Mouse (Mus musculus): ENCODE measurements around the gene Intu. TPM values are rescaled to one million over a fixed set of nuclear protein-coding genes. Genes with fewer than 3 reads are reported as not detected.

The Intu gene
- polyA plus RNA-seq, 1 experiment from 2014 or later, result 4.1 TPM

DNA sequence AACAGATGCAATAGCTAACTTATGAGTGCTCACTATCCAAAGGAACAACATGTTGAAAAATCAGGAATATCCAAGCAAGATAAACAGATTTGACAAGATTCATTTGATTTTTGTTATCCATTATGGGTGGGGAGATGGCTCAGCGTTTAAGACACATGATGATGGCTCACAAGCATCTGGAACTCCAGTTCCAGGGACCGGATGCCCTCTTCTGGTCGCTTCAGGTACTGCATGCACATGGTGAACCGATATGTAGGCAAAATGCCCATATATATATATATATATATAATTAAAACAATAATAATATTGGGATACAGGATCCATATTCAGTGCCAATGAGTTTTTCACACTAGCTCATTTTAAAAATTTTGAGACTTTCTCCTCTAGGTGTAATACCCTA, 5.7 kb upstream of the Intu start:
- no peaks in the 10 kb centered on the region for H3K36me3 ChIP-seq (ENCODE audit: control insufficient read depth, insufficient read depth)
- no peak overlapping the region for H3K27ac ChIP-seq (ENCODE audit: low read length)
- no peak overlapping the region for H3K9ac ChIP-seq (replicated peaks; ENCODE audit: low read depth, low read length)
- no peak for ATAC-seq
- no peaks in the 10 kb centered on the region; the same call in 1 of the 2 replicates for H3K4me1 ChIP-seq (replicated peaks; ENCODE audit: control insufficient read depth, insufficient read depth, low read length)
- H3K27me3 ChIP-seq (replicated peaks; ENCODE audit: control insufficient read depth, insufficient read depth, low read length), result no peaks in the 10 kb centered on the region
- H3K4me3 ChIP-seq (replicated peaks; ENCODE audit: low read length), result no peak overlapping the region
- no peak overlapping the region for H3K4me2 ChIP-seq (ENCODE audit: low read length)
- H3K9me3 ChIP-seq (ENCODE audit: control insufficient read depth, low read length), result no peaks in the 10 kb centered on the region
- 16% methylated on average over 4 of the region's 4 CpGs for WGBS

DNA sequence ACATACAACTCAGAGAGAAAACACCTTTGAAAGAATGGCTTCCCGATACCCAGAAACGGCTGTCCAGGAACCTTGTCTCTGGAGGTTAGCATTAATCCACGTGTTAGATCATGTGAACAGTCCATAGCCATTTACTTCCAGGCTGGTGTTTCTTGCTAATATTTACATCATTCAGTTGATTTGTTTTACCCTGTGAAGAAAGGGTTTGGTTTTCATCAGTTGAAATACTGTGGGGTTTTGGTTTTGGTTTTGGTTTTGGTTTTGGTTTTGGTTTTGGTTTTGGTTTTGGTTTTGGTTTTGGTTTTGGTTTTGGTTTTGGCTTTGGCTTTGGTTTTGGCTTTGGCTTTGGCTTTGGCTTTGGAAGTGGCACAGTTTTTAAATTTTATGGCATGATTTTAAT, 5.0 kb upstream of the Intu start:
- no peaks in the 10 kb centered on the region for H3K27me3 ChIP-seq (replicated peaks; ENCODE audit: control insufficient read depth, insufficient read depth, low read length)

DNA sequence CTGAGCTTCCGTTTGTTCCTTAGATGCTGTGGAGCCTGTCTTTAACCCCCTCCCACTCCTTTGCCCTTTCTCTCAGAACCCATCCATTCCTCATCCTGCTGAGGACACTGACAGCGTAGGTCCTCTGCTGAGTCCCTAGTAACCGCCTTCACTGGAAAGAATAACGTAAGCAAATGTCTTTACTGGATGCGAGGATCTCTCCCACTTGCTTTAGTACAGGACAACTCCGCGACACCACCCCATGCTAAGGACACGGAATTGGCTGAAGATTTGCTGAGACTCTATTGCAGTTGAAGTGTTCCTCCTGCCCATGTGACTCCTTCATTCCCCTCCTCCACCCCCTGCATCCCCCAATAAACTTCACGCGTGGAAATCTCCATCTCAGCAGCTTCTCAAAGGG, 3.9 kb upstream of the Intu start:
- no peak overlapping the region for H3K4me2 ChIP-seq (ENCODE audit: low read length)
- H3K4me1 ChIP-seq (replicated peaks; ENCODE audit: control insufficient read depth, insufficient read depth, low read length), result peaks cover 10% of the 10 kb centered on the region
- H3K27ac ChIP-seq (ENCODE audit: low read length), result no peak overlapping the region
- no peaks in the 10 kb centered on the region for H3K9me3 ChIP-seq (ENCODE audit: control insufficient read depth, low read length)
- no peak for ATAC-seq
- no peaks in the 10 kb centered on the region for H3K27me3 ChIP-seq (replicated peaks; ENCODE audit: control insufficient read depth, insufficient read depth, low read length)
- no peaks in the 10 kb centered on the region for H3K36me3 ChIP-seq (ENCODE audit: control insufficient read depth, insufficient read depth)
- H3K9ac ChIP-seq (replicated peaks; ENCODE audit: low read depth, low read length), result no peak overlapping the region
- no peak overlapping the region for H3K4me3 ChIP-seq (replicated peaks; ENCODE audit: low read length)
- WGBS, result 65% methylated on average over 10 of the region's 10 CpGs

More for the DNA sequence above, 5.0 kb upstream of the Intu start:
- 86% methylated on average over 3 of the region's 3 CpGs for WGBS
- Histone ChIP-seq H3K4me1 (replicated peaks; ENCODE audit: control insufficient read depth, insufficient read depth, low read length) (peaks cover 3% of the 10 kb centered on the region), H3K9ac (replicated peaks; ENCODE audit: low read depth, low read length) (no peak overlapping the region), H3K4me2 (ENCODE audit: low read length) (no peak overlapping the region), H3K27ac (ENCODE audit: low read length) (no peak overlapping the region), H3K9me3 (ENCODE audit: control insufficient read depth, low read length) (no peaks in the 10 kb centered on the region), H3K36me3 (ENCODE audit: control insufficient read depth, insufficient read depth) (no peaks in the 10 kb centered on the region), H3K4me3 (replicated peaks; ENCODE audit: low read length) (no peak overlapping the region)
- no peak for ATAC-seq

DNA sequence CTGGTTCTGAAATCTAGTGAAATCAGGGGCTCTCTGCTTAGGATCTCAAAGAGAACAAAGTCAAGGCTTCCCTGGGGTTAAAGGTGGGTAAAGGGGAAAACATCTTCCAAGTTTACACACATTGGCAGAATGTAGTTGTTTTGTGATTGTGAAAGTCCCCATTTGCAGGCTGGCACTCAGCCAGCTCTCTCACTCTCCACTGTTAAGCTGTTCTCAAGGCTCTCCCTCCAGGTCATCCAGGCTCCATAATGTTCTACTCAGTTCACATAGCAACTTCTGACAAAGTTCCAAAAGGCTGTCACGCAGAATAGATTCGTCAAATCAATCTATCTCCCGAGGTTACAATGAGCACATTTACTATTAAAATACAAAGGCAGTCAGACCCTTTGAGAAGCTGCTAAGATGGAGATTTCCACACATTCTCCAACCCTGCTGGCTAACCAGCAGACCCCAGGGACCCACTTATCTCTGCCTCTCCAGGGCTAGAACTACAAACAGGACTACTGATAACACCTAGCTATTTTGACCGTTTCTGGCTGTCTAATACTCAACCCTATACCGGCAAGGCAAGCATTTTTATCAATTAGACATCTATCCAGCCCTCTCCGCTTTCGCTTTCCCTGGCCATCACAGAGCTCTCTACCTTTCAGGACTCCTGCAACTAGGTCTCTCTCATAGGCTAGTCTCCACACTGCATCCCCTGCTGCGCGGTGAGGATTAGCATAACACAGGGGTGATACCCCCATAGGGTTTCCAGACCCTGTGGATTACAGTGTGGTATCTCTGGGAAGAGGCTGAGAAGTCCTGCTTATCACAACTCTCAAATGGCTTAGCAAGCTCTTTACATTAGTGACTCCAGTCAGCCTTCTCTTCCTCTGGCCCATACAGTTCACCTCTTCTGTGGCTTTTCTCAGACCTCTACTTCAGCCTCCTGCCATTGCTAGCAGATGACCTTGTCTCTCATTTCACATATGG, 2.8 kb upstream of the Intu start:
- H3K27ac ChIP-seq (ENCODE audit: low read length), result no peak overlapping the region
- H3K36me3 ChIP-seq (ENCODE audit: control insufficient read depth, insufficient read depth), result no peaks in the 10 kb centered on the region
- H3K4me2 ChIP-seq (ENCODE audit: low read length), result no peak overlapping the region
- no peak overlapping the region for H3K4me3 ChIP-seq (replicated peaks; ENCODE audit: low read length)
- no peaks in the 10 kb centered on the region for H3K9me3 ChIP-seq (ENCODE audit: control insufficient read depth, low read length)
- 26% methylated on average over 9 of the region's 9 CpGs for WGBS
- peaks cover 15% of the 10 kb centered on the region for H3K4me1 ChIP-seq (replicated peaks; ENCODE audit: control insufficient read depth, insufficient read depth, low read length)
- H3K9ac ChIP-seq (replicated peaks; ENCODE audit: low read depth, low read length), result no peak overlapping the region
- no peak for ATAC-seq
- H3K27me3 ChIP-seq (replicated peaks; ENCODE audit: control insufficient read depth, insufficient read depth, low read length), result peaks cover 4% of the 10 kb centered on the region; the same call in 1 of the 2 replicates

DNA sequence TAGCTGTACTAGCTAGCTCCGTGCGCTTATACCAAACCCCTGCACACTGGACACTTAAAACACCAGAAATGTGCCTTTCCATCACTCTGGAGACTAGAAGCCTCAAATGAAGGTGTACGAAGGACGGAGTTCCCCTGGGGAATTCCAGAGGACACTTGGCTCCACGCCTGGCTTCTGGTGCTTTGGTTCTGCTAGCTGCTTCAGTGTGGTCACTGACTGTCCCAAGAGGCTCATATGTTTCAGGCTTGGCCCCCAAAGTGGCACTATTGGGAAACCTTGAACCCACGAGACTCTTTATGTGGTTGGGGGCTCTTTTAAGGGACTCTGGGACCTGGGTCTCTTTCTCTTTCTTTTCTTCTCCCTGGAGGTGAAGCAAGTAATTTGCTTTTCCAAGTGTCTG, 2.1 kb upstream of the Intu start:
- peaks cover 15% of the 10 kb centered on the region for H3K4me1 ChIP-seq (replicated peaks; ENCODE audit: control insufficient read depth, insufficient read depth, low read length)
- H3K27me3 ChIP-seq (replicated peaks; ENCODE audit: control insufficient read depth, insufficient read depth, low read length), result peaks cover 4% of the 10 kb centered on the region; the same call in 1 of the 2 replicates
- H3K4me2 ChIP-seq (ENCODE audit: low read length), result no peak overlapping the region
- H3K4me3 ChIP-seq (replicated peaks; ENCODE audit: low read length), result no peak overlapping the region
- H3K9ac ChIP-seq (replicated peaks; ENCODE audit: low read depth, low read length), result no peak overlapping the region
- 81% methylated on average over 6 of the region's 6 CpGs for WGBS
- H3K27ac ChIP-seq (ENCODE audit: low read length), result no peak overlapping the region
- no peaks in the 10 kb centered on the region for H3K9me3 ChIP-seq (ENCODE audit: control insufficient read depth, low read length)
- H3K36me3 ChIP-seq (ENCODE audit: control insufficient read depth, insufficient read depth), result no peaks in the 10 kb centered on the region
- ATAC-seq, result no peak

DNA sequence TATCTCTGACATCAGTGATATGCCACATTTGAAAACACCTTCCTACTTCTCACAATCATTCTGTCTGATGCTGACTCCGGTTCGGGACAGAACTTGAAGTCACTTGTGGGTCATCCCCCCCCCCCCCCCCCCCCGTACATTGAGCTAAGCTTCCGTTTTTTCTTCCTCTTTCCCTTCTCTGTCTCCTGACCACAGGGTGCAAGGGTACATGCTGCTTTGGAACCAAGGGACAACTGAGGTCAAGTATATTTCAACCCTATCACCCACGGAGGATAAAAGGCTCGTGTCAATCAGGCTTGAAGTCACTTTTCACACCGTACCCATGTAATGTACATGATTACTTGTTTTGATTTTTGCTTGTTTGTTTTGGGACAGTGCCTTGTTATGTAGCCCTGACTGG, 241 bp upstream of the Intu start:
- Histone ChIP-seq H3K36me3 (ENCODE audit: control insufficient read depth, insufficient read depth) (no peaks in the 10 kb centered on the region), H3K27ac (ENCODE audit: low read length) (no peak overlapping the region), H3K9ac (replicated peaks; ENCODE audit: low read depth, low read length) (no peak overlapping the region; the same call in 1 of the 2 replicates), H3K4me2 (ENCODE audit: low read length) (peak overlapping the region; percentile 88), H3K4me3 (replicated peaks; ENCODE audit: low read length) (no peak overlapping the region; the same call in 1 of the 2 replicates), H3K27me3 (replicated peaks; ENCODE audit: control insufficient read depth, insufficient read depth, low read length) (peaks cover 4% of the 10 kb centered on the region; the same call in 1 of the 2 replicates), H3K9me3 (ENCODE audit: control insufficient read depth, low read length) (no peaks in the 10 kb centered on the region), H3K4me1 (replicated peaks; ENCODE audit: control insufficient read depth, insufficient read depth, low read length) (peaks cover 15% of the 10 kb centered on the region)
- ATAC-seq, result no peak
- 17% methylated on average over 7 of the region's 7 CpGs for WGBS

DNA sequence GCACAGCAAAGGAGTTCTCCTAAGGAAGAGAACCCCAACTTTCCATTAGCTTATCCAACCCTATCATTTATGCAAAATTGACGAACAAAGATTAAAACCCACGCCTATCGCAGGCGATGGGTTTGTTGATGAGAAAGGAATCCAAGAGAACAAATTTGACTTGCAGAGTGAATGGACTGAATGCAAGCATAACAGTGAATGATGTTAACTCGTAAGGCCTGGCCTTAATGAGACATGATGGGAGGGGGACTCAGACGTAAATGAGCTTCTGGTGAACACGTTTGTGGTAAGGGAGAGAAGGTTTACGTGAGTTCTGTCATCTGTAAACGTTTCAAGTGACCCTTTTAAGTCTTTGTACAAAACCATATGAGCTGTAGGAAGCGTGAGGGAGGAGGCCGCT, 1.2 kb downstream of the Intu start:
- Histone ChIP-seq H3K36me3 (ENCODE audit: control insufficient read depth, insufficient read depth) (no peaks in the 10 kb centered on the region), H3K4me3 (replicated peaks; ENCODE audit: low read length) (peak overlapping the region; percentile 50), H3K27ac (ENCODE audit: low read length) (no peak overlapping the region), H3K9ac (replicated peaks; ENCODE audit: low read depth, low read length) (peak overlapping the region; percentile 55; the same call in 1 of the 2 replicates), H3K4me2 (ENCODE audit: low read length) (peak overlapping the region; percentile 88), H3K4me1 (replicated peaks; ENCODE audit: control insufficient read depth, insufficient read depth, low read length) (peaks cover 15% of the 10 kb centered on the region), H3K9me3 (ENCODE audit: control insufficient read depth, low read length) (no peaks in the 10 kb centered on the region), H3K27me3 (replicated peaks; ENCODE audit: control insufficient read depth, insufficient read depth, low read length) (peaks cover 4% of the 10 kb centered on the region; the same call in 1 of the 2 replicates)
- WGBS, result 7% methylated on average over 11 of the region's 11 CpGs
- ATAC-seq, result no peak

DNA sequence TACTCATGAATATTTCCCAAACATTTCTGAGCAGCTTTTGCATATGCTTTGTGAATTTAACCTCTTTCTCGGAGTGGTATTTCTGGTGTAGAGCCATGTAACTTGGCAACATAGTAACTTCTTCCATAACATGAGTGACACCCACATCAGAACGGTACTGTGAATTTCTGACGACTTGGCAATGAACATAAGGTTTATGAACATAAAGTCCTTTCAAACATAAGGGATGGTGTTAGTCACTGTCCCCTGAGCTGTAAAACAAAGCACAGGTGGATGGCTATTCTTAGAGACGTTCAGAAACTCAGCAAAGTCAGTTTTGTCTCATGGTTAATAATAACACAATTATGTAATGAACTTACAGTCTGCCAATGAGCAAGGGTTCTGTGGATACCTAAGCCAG, 3.1 kb downstream of the Intu start:
- H3K4me2 ChIP-seq (ENCODE audit: low read length), result no peak overlapping the region
- 44% methylated on average over 4 of the region's 4 CpGs for WGBS
- no peaks in the 10 kb centered on the region for H3K36me3 ChIP-seq (ENCODE audit: control insufficient read depth, insufficient read depth)
- H3K9ac ChIP-seq (replicated peaks; ENCODE audit: low read depth, low read length), result no peak overlapping the region
- no peaks in the 10 kb centered on the region for H3K9me3 ChIP-seq (ENCODE audit: control insufficient read depth, low read length)
- peaks cover 4% of the 10 kb centered on the region; the same call in 1 of the 2 replicates for H3K27me3 ChIP-seq (replicated peaks; ENCODE audit: control insufficient read depth, insufficient read depth, low read length)
- H3K4me1 ChIP-seq (replicated peaks; ENCODE audit: control insufficient read depth, insufficient read depth, low read length), result peaks cover 15% of the 10 kb centered on the region
- H3K4me3 ChIP-seq (replicated peaks; ENCODE audit: low read length), result no peak overlapping the region
- no peak overlapping the region for H3K27ac ChIP-seq (ENCODE audit: low read length)
- no peak for ATAC-seq

DNA sequence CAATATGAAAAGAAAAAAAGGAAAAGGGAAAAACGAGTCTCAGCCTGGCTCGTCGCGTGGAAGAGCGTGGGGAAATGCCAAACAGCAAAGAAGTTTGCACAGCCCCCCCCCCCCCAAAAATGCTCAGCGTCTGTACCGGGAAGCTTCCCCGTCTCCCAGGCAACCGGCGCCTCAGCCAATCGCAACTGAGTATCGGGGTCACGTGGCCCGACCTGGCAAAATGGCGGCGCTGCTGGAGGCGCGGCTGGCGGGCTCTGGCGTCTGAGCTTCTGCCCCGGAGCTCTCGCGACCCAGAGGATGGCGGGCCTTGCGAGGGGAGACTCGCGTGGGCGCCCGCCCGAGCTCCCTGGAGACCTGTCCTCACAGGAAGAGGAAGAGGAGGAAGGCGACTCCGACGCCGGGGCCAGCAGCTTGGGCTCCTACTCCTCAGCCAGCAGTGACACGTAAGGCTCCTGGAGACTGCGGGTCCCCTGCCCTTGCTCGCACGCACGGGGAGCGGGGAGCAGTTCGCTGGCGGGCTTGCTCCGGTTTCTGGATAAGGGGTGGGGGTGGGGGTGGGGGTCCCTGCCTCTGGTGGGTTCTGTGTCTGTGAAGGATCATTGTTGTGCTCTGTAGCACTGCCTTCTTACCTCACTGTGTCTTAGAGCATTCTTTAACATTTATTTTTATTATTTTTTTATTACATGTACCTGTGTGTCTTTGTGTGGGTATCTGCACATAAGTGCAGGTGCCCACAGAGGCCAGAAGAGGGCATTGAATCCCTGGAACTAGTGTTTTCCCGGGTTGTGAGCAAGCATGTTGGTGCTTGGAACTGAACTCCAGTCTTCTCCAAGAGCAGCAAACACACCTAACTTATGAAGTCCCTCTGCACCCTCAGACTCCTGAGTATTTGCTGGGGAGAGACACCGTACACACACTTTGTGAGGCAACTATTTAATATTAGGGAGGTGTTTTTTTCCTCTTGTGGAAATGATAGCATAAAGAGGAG, 9.8 kb downstream of the Intu start:
- H3K4me3 ChIP-seq (replicated peaks; ENCODE audit: low read length), result peak overlapping the region; percentile 97
- 0 out of 2 replicates have a peak, but pooled peaks cover 2% of the 10 kb centered on the region for H3K4me1 ChIP-seq (replicated peaks; ENCODE audit: control insufficient read depth, insufficient read depth, low read length)
- no peaks in the 10 kb centered on the region for H3K9me3 ChIP-seq (ENCODE audit: control insufficient read depth, low read length)
- ATAC-seq, result peak; percentile 97
- H3K27ac ChIP-seq (ENCODE audit: low read length), result peak overlapping the region; percentile 65
- H3K36me3 ChIP-seq (ENCODE audit: control insufficient read depth, insufficient read depth), result no peaks in the 10 kb centered on the region
- peak overlapping the region; percentile 70 for H3K4me2 ChIP-seq (ENCODE audit: low read length)
- H3K9ac ChIP-seq (replicated peaks; ENCODE audit: low read depth, low read length), result peak overlapping the region; percentile 84
- 4% methylated on average over 45 of the region's 45 CpGs for WGBS
- H3K27me3 ChIP-seq (replicated peaks; ENCODE audit: control insufficient read depth, insufficient read depth, low read length), result no peaks in the 10 kb centered on the region

All from forebrain, embryonic 16.5 days (tissue).